Mouse (Mus musculus) heart, adult 11 months (tissue): ENCODE data around the gene Eif2b2.

Experiments used
- DNase-seq: peaks from one replicate; pipeline ENCODE4 v3.0.0; 2022

Gene Eif2b2

DNA sequence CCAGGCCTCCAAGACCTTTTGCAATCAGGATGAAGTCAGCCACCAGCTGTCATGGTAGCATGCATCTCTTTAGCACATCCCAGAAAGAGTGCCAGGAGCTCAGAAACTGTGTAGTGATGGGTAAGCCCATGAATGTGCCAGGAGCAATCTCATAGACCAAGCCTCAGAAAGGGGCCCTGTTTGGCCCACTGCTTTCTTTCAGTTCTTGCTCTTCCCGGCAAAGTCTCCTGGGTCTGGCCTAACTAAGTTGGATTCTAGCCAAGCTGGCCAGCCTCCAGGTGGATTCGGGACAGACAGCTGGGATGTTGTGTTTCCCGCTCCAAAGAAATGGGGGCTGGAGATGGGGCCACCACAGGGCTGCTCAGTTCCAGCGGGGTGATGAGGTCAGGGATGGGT is 24.7 kb upstream of the Eif2b2 start:
- DNase-seq = peak; percentile 99

GRCm38 (mm10) chr12:85195086-85195485 is 24.2 kb upstream of the Eif2b2 start:
- peak; percentile 98 for DNase-seq

- peak; percentile 91 for DNase-seq
Measured at GRCm38 (mm10) chr12:85196191-85196590, 23.1 kb upstream of the Eif2b2 start.

- peak; percentile 89 for DNase-seq
Measured at GRCm38 (mm10) chr12:85197371-85197770, 21.9 kb upstream of the Eif2b2 start.

DNA sequence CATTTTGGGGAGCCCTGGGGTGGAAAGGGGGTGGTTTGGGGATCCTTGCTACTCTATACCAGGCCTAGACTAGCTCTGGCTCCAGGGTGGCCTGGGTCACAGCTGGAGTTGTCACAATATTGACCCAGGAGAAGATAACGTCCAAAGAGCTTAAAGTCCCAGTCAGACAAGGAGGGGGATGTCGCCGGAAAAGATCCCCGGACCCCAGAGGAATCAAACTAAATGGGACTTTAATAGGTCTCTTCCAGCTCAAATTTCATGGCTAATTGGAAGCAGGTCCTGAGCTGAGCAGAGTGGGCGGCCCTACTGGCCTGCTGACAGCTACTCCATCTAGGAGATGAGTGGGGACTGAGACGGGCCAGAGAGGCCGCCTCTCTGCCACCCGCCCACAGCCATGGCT is 21.3 kb upstream of the Eif2b2 start:
- no peak for DNase-seq

- no peak for DNase-seq
Measured at GRCm38 (mm10) chr12:85199954-85200353, 19.3 kb upstream of the Eif2b2 start.

DNA sequence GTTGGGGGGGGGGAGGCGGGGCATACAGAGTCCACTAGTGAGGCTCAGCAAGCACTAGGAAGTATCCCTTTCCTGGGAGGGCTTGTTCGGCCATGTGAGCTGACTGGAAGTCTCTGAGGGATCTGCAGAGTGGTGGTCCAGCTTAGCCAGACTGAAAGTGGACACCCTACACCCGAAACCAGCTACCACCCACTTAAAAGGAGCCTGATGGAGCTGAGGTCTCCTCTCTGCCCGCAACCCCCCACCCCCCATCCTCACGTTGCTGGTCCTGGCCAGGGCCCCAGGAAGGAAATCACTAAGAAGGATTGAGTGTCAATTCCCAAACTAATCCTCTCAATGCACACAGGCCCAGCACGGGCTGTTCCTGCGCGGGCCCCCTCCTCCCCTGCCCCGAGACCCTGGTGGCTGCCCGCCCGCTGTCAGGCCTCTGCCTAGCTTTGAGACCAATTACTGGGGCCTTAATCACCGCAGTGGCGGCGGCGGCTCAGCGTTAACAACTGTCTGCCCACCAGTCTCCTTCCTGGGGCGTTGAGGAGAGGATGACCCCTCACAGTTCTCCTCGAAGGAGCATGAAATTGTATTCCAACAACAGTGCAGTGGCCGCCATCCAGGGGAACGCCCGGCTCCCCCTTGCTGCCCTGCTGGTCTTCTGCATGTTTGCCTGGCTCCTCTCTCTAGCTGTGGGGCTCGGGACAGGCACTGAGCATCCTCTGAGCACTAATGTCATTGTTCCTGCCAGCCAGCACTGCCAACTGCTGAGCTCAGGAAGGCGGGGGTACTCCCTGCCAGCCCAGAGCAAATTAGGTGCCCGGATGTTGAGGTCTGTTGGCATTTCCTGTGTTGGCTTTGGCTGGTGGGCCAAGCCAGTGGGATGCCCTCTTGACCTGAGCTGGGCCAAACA is 18.1 kb upstream of the Eif2b2 start:
- peak; percentile 94 for DNase-seq

DNA sequence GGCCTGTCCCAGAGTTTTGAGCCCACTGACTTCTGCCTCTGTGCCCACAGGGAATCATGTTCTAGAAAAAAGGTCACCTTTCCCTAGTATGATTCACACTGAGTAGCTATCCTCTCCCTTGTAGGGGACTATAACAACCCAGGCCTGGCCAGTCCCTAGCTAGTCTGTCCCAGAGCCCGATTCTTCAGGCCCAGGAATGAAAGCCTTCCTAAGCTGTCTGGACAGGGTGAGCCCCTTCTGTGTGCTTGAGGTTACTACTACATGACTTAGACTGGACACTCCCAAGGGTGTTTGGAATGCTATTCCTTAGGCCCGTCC is 17.5 kb upstream of the Eif2b2 start:
- DNase-seq = peak; percentile 90

DNA sequence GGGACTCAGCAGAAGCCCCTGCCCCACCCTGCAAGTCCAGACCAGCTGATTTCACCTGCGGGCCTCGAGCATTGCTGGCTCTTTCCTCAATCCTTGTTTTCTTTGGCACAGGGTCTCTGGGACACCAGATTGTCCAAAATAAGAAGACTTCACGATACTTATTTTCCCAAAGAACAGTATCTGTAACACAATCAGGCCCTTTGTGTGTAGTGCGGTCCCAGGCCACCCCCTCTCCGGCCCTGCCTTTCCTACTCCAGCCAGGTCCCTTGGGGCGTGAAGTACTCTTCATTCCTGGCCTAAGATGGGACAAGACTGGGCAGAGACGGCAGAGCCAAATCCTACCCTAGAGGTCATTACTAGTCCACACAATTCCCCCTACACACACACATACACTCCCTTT is 17.1 kb upstream of the Eif2b2 start:
- DNase-seq = peak; percentile 94

DNA sequence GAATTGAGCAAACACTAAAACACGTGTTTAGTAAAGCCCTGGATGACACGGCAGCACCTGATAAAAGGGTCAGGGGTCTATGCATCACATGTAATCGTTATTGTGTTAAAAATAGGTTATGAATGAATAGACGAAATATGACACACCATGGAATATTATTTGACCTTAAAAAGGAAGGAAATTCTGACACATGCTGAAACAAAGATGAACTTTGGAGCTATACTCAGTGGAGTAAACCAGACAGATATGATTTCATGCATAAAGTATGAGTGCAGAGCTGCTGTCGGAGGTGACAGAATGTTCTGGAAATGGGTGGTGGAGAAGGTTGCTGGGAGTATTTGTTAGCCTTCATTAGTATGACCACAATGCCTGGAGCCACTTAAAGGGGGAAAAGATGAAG is 15.6 kb upstream of the Eif2b2 start:
- DNase-seq = no peak

GRCm38 (mm10) chr12:85204105-85204504 is 15.2 kb upstream of the Eif2b2 start:
- no peak for DNase-seq

DNA sequence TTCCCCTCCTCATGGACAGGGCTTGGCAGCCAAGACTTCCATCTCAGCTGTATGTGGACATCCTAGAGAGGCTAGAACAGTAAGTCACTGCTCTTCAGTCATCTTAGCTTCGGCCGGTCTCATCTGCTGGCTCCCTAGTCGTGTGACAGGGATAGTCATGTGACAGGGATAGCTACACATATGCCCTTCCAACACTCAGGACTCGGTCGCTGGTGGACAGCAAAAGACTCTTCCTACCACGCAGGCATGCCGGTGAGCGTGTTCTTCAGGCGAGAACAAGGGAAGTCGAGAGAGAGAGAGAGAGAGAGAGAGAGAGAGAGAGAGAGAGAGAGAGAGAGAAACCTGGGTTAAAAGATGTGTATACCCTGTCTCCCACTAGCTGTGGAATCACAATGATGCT is 13.9 kb upstream of the Eif2b2 start:
- peak; percentile 82 for DNase-seq

DNA sequence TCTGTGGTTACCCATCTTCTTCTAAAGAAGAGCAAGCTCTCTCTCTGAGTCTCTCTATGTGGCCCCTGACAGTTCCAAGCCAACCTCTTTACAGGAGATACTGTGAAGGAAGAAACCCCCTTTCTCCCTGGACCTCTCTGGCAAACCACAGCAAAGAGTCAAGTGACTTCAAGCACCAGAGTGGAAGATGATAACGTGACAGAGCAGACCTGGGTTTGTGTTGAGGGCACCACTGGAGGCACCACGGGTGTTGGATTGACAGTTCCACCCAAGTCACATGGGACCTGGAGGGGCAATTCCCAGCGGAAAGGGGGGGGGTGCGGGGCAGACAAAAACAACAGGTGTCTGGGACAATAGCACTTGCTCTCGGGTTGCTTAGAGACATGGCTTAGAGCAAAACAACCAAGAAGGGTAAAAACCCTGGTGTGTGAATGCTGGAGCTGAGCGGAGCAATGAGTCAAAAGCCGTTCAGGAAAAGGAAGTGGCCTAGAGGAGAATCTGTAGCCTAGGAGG is 10.5 kb upstream of the Eif2b2 start:
- no peak for DNase-seq

- DNase-seq = no peak
Measured at GRCm38 (mm10) chr12:85215031-85215430, 4.2 kb upstream of the Eif2b2 start.

DNA sequence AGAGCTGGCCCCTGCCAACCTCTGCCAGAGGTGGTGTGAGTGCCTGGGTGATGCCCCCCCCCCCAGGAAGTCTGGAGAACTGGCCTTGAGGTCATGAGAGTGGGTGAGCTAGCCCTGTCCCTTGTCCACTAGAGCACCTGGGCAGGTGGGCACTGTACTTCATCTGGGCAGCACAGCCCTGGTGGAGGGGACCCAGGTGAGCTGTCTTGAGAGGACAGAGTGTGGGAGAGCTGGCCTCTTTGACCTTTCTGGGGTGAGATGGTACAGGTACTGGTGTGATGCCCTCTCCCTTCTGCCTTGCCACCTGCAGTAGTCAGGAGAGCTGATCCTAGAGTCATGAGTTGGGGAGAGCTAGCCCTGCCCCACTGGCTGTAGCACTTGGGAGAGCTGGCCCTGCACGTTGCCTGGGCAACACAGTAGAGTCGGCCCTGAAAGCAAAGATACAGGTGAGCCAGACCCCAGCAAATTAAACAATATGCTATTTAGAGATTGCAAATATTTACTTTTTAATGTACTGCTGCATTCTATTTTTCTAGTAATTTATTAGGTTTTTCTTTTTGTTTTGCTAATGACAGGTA is 1.5 kb upstream of the Eif2b2 start:
- DNase-seq = peak; percentile 91

DNA sequence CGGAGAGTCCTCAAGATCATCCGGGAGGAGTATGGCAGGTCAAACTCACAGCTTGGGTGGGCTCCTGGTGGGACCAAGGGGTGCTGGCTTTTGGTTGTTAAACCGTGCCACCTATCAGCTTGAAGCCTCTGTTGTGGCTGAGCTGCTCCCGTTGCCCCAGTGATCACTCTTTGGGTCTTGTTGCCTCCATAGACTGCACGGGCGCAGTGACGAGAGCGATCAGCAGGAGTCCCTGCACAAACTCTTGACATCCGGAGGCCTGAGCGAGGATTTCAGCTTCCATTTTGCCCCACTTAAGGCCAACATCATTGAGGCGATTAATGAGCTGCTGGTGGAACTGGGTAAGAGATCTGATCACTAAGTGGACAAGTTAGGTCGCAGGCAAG is 617 bp downstream of the Eif2b2 start:
- DNase-seq = peak; percentile 94

DNA sequence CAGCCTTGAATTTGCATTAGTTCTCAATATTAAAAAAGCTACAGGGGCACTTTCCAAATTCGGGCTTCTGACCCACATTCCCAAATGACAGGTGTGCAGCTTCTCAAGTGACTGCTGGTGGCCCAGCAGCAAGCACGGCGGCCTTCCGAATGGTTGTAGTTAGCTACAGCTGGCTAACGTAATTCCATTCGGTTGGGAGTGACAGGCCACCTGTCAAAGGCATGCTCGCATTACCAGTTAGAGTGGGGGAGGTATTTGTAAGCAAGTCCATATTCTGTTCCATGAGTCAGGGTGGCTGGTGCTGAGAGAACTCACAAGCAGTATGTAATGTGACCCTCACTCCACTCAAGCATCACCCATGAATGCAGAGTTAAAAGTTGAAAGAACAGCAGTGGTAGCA is 7.9 kb downstream of the Eif2b2 start:
- DNase-seq = no peak

DNA sequence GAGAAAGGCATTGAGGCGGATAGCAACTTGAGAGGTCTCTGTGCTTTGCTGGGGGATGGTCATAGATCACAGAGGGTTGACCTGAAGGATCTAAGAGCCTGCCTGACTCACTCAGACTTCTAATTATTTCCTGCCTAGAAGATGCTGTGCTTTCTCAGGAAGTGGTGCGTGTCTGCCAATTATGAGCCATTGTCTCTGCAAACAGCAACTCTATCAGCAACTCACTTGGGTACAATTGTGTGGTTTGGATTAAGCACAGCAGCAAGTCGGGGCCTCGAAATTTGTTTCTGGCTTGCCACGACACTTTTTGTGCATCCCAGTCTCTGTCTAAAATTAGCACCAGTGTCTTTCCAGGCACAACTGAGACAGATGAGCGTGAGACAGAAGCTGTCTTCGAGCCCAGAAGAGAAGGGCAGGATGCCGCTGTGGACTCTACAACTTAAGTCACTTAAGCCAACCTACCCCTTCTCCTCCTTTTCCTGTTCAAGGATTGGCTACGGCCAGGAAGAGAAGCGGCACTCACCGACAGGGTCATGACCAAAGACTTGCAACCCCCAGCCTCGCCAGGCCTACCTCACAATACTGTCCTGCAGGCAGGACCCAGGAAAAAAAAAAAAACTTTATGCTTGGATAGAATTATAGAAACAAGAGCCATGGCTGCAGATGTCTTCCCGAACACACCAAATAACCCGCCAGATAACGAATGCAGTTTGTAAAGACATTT is 8.8 kb downstream of the Eif2b2 start:
- DNase-seq = peak; percentile 91

DNA sequence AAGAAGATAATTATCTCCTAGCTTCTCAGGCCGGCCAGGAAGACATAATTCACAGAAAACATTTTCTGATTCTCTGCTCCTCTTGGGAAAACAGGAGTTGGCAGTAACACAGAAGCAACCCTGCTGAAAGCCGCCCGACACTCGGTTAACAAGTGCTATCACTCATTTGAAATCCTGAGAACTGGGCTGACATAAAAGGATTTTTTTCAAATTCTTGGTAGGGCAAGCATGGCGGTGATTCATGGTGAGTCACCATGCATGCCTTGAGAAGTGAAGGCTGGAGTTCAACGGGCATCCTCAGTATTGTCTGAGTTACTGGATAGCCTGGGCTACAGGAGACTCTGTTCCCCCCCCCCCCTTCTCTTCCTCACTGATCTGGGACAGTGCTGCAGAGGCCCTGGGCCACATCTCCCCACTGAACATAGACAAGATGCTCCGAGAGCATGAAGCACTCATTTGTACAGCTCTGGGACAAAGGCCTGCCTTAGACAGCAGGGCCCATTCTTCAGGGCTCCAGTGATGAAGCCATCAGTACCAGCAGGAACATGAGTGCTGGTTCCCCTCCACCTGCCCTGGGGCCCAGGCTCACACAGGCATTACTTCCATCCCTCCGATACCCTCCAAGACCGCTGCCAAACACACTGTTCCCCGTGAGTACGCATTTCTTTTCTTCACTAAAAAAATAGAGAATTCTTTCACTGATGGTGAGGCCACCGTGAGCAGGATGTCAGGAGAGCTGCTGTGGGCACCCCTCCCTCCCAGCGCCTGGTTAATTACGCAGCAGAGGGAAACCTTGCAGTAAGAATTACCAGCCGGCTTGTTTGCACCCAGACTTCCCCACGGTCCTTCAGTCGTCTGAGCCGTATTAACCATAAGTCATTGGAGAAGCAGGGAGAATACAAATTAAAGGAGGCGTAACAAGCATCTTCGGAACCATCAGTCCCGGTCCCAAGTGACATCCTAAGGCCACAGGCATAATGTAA is 14.4 kb downstream of the Eif2b2 start:
- no peak for DNase-seq

GRCm38 (mm10) chr12:85237553-85237952 is 18.3 kb downstream of the Eif2b2 start:
- DNase-seq = no peak

- DNase-seq = no peak
Measured at GRCm38 (mm10) chr12:85252083-85252482, 32.8 kb downstream of the Eif2b2 start.

- DNase-seq = no peak
Measured at GRCm38 (mm10) chr12:85256074-85256751, 36.9 kb downstream of the Eif2b2 start.
